Mouse (Mus musculus): ENCODE measurements around the gene Ankrd54. TPM values are rescaled to one million over a fixed set of nuclear protein-coding genes. Genes with fewer than 3 reads are reported as not detected.
A peak's percentile ranks its signal among the peaks of the same experiment; 100 is the strongest.

The Ankrd54 gene
- polyA plus RNA-seq, 1 experiment from 2014 or later: 50.0 TPM

GRCm38 (mm10) chr15:79095483-79095882 lies 32.8 kb upstream of the Ankrd54 start:
- no peaks in the 10 kb centered on the region for H3K9me3 ChIP-seq (ENCODE audit: control insufficient read depth, low read length)
- no peaks in the 10 kb centered on the region for H3K27me3 ChIP-seq (replicated peaks; ENCODE audit: control insufficient read depth, insufficient read depth, low read length)
- 84% methylated on average over 5 of the region's 5 CpGs for WGBS
- H3K9ac ChIP-seq (ENCODE audit: low read length): no peak overlapping the region
- H3K4me2 ChIP-seq (ENCODE audit: low read length): no peak overlapping the region
- no peak overlapping the region for H3K4me3 ChIP-seq (ENCODE audit: low read depth, low read length)
- peaks cover 27% of the 10 kb centered on the region for H3K4me1 ChIP-seq (replicated peaks; ENCODE audit: control insufficient read depth, insufficient read depth, low read length)
- ATAC-seq (replicated peaks; ENCODE audit: low FRiP score, low TSS enrichment, low read depth) (no peak), DNase-seq (ENCODE audit: low spot score) (no peak)
- peaks cover 57% of the 10 kb centered on the region for H3K36me3 ChIP-seq (ENCODE audit: control insufficient read depth, insufficient read depth, low read length)
- H3K27ac ChIP-seq (ENCODE audit: low read depth): no peak overlapping the region

GRCm38 (mm10) chr15:79093083-79093839 lies 30.6 kb upstream of the Ankrd54 start:
- Histone ChIP-seq H3K36me3 (ENCODE audit: control insufficient read depth, insufficient read depth, low read length) (peaks cover 79% of the 10 kb centered on the region), H3K27me3 (replicated peaks; ENCODE audit: control insufficient read depth, insufficient read depth, low read length) (no peaks in the 10 kb centered on the region), H3K9me3 (ENCODE audit: control insufficient read depth, low read length) (no peaks in the 10 kb centered on the region), H3K27ac (ENCODE audit: low read depth) (peak overlapping the region; percentile 80), H3K9ac (ENCODE audit: low read length) (no peak overlapping the region), H3K4me1 (replicated peaks; ENCODE audit: control insufficient read depth, insufficient read depth, low read length) (peaks cover 25% of the 10 kb centered on the region), H3K4me3 (ENCODE audit: low read depth, low read length) (no peak overlapping the region), H3K4me2 (ENCODE audit: low read length) (no peak overlapping the region)
- peak; percentile 60 for DNase-seq (ENCODE audit: low spot score)
- ATAC-seq (replicated peaks; ENCODE audit: low FRiP score, low TSS enrichment, low read depth): peak; percentile 58
- 52% methylated on average over 7 of the region's 7 CpGs for WGBS

- Histone ChIP-seq H3K27me3 (replicated peaks; ENCODE audit: control insufficient read depth, insufficient read depth, low read length) (no peaks in the 10 kb centered on the region), H3K27ac (ENCODE audit: low read depth) (peak overlapping the region; percentile 80; the same call in 1 of the 2 replicates), H3K4me2 (ENCODE audit: low read length) (no peak overlapping the region), H3K36me3 (ENCODE audit: control insufficient read depth, insufficient read depth, low read length) (peaks cover 86% of the 10 kb centered on the region), H3K4me1 (replicated peaks; ENCODE audit: control insufficient read depth, insufficient read depth, low read length) (peaks cover 17% of the 10 kb centered on the region), H3K4me3 (ENCODE audit: low read depth, low read length) (no peak overlapping the region), H3K9me3 (ENCODE audit: control insufficient read depth, low read length) (no peaks in the 10 kb centered on the region), H3K9ac (ENCODE audit: low read length) (no peak overlapping the region)
- 73% methylated on average over 6 of the region's 6 CpGs for WGBS
- ATAC-seq (replicated peaks; ENCODE audit: low FRiP score, low TSS enrichment, low read depth) (no peak), DNase-seq (ENCODE audit: low spot score) (no peak)
These were observed 29.6 kb upstream of the Ankrd54 start for GRCm38 (mm10) chr15:79092284-79092683.

- WGBS: 86% methylated on average over 7 of the region's 7 CpGs
- no peak overlapping the region for H3K9ac ChIP-seq (ENCODE audit: low read length)
- H3K9me3 ChIP-seq (ENCODE audit: control insufficient read depth, low read length): no peaks in the 10 kb centered on the region
- peaks cover 81% of the 10 kb centered on the region for H3K36me3 ChIP-seq (ENCODE audit: control insufficient read depth, insufficient read depth, low read length)
- H3K27ac ChIP-seq (ENCODE audit: low read depth): no peak overlapping the region
- DNase-seq (ENCODE audit: low spot score): no peak
- peaks cover 11% of the 10 kb centered on the region for H3K4me1 ChIP-seq (replicated peaks; ENCODE audit: control insufficient read depth, insufficient read depth, low read length)
- ATAC-seq (replicated peaks; ENCODE audit: low FRiP score, low TSS enrichment, low read depth): no peak
- H3K27me3 ChIP-seq (replicated peaks; ENCODE audit: control insufficient read depth, insufficient read depth, low read length): no peaks in the 10 kb centered on the region
- no peak overlapping the region for H3K4me3 ChIP-seq (ENCODE audit: low read depth, low read length)
- H3K4me2 ChIP-seq (ENCODE audit: low read length): no peak overlapping the region
These were observed 16.9 kb upstream of the Ankrd54 start for GRCm38 (mm10) chr15:79079567-79079966.

GRCm38 (mm10) chr15:79075658-79076365 lies 13.1 kb upstream of the Ankrd54 start:
- peaks cover 43% of the 10 kb centered on the region for H3K36me3 ChIP-seq (ENCODE audit: control insufficient read depth, insufficient read depth, low read length)
- H3K27me3 ChIP-seq (replicated peaks; ENCODE audit: control insufficient read depth, insufficient read depth, low read length): no peaks in the 10 kb centered on the region
- H3K9ac ChIP-seq (ENCODE audit: low read length): peak overlapping the region; percentile 62
- H3K4me1 ChIP-seq (replicated peaks; ENCODE audit: control insufficient read depth, insufficient read depth, low read length): peaks cover 14% of the 10 kb centered on the region
- WGBS: 34% methylated on average over 15 of the region's 15 CpGs
- ATAC-seq (replicated peaks; ENCODE audit: low FRiP score, low TSS enrichment, low read depth): no peak
- no peaks in the 10 kb centered on the region for H3K9me3 ChIP-seq (ENCODE audit: control insufficient read depth, low read length)
- H3K27ac ChIP-seq (ENCODE audit: low read depth): no peak overlapping the region
- peak overlapping the region; percentile 67 for H3K4me2 ChIP-seq (ENCODE audit: low read length)
- no peak for DNase-seq (ENCODE audit: low spot score)
- peak overlapping the region; percentile 60 for H3K4me3 ChIP-seq (ENCODE audit: low read depth, low read length)

GRCm38 (mm10) chr15:79074913-79075532 lies 12.3 kb upstream of the Ankrd54 start, which contains the start of gene Eif3l:
Gene Eif3l, plus strand, starts transcription at chr15:79075179.
- peak within 1 kb of the TSS; percentile 62 for H3K9ac ChIP-seq (ENCODE audit: low read length)
- H3K4me1 ChIP-seq (replicated peaks; ENCODE audit: control insufficient read depth, insufficient read depth, low read length): peaks cover 14% of the 10 kb centered on the region
- H3K4me2 ChIP-seq (ENCODE audit: low read length): peak within 1 kb of the TSS; percentile 67
- peak within 1 kb of the TSS; percentile 57; the same call in 1 of the 2 replicates for H3K27ac ChIP-seq (ENCODE audit: low read depth)
- ATAC-seq (replicated peaks; ENCODE audit: low FRiP score, low TSS enrichment, low read depth) (peak; percentile 73), DNase-seq (ENCODE audit: low spot score) (peak; percentile 91)
- H3K9me3 ChIP-seq (ENCODE audit: control insufficient read depth, low read length): no peaks in the 10 kb centered on the region
- peaks cover 37% of the 10 kb centered on the region for H3K36me3 ChIP-seq (ENCODE audit: control insufficient read depth, insufficient read depth, low read length)
- WGBS: under 1% methylated on average over 49 of the region's 49 CpGs
- H3K4me3 ChIP-seq (ENCODE audit: low read depth, low read length): peak within 1 kb of the TSS; percentile 60
- no peaks in the 10 kb centered on the region for H3K27me3 ChIP-seq (replicated peaks; ENCODE audit: control insufficient read depth, insufficient read depth, low read length)

GRCm38 (mm10) chr15:79074446-79074845 lies 11.8 kb upstream of the Ankrd54 start:
- DNase-seq (ENCODE audit: low spot score): no peak
- Histone ChIP-seq H3K27me3 (replicated peaks; ENCODE audit: control insufficient read depth, insufficient read depth, low read length) (no peaks in the 10 kb centered on the region), H3K4me3 (ENCODE audit: low read depth, low read length) (peak overlapping the region; percentile 60), H3K9me3 (ENCODE audit: control insufficient read depth, low read length) (no peaks in the 10 kb centered on the region), H3K4me2 (ENCODE audit: low read length) (peak overlapping the region; percentile 67), H3K27ac (ENCODE audit: low read depth) (peak overlapping the region; percentile 57; the same call in 1 of the 2 replicates), H3K4me1 (replicated peaks; ENCODE audit: control insufficient read depth, insufficient read depth, low read length) (peaks cover 14% of the 10 kb centered on the region), H3K36me3 (ENCODE audit: control insufficient read depth, insufficient read depth, low read length) (peaks cover 31% of the 10 kb centered on the region), H3K9ac (ENCODE audit: low read length) (peak overlapping the region; percentile 48)
- 32% methylated on average over 10 of the region's 10 CpGs for WGBS
- ATAC-seq (replicated peaks; ENCODE audit: low FRiP score, low TSS enrichment, low read depth): no peak

GRCm38 (mm10) chr15:79073752-79074151 lies 11.1 kb upstream of the Ankrd54 start:
- Histone ChIP-seq H3K27ac (ENCODE audit: low read depth) (no peak overlapping the region), H3K27me3 (replicated peaks; ENCODE audit: control insufficient read depth, insufficient read depth, low read length) (no peaks in the 10 kb centered on the region), H3K4me2 (ENCODE audit: low read length) (no peak overlapping the region), H3K4me3 (ENCODE audit: low read depth, low read length) (no peak overlapping the region), H3K36me3 (ENCODE audit: control insufficient read depth, insufficient read depth, low read length) (peaks cover 24% of the 10 kb centered on the region), H3K4me1 (replicated peaks; ENCODE audit: control insufficient read depth, insufficient read depth, low read length) (peaks cover 14% of the 10 kb centered on the region), H3K9ac (ENCODE audit: low read length) (no peak overlapping the region), H3K9me3 (ENCODE audit: control insufficient read depth, low read length) (no peaks in the 10 kb centered on the region)
- DNase-seq (ENCODE audit: low spot score): no peak
- no peak for ATAC-seq (replicated peaks; ENCODE audit: low FRiP score, low TSS enrichment, low read depth)
